Mouse (Mus musculus) lung, postnatal 4 days (tissue): Measurements from ENCODE around the gene Rnf10.

Experiments
- DNase-seq, 2 experiments: peaks; one replicate each; pipeline ENCODE4 v3.0.0; 2021

Rnf10 gene

DNA sequence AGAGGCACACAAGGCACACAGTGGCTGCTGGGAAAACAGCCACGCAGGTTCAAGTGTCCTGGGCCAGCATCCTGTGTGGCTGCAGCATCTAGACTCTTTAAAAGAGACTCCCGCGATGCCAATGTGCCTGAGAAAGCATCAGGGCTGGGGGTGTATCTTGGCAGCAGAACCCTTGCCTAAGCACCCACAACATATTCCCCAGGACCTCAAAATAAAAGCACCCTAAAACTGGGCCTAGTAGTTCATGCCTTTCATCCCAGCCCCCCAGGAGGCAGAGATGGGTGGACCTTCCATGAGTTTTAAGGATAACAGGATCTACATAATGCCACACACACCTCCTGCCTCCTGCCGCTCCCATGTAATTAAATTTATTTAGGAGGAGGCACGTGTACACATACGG, 38.2 kb downstream of the Rnf10 start:
- no peak for DNase-seq

DNA sequence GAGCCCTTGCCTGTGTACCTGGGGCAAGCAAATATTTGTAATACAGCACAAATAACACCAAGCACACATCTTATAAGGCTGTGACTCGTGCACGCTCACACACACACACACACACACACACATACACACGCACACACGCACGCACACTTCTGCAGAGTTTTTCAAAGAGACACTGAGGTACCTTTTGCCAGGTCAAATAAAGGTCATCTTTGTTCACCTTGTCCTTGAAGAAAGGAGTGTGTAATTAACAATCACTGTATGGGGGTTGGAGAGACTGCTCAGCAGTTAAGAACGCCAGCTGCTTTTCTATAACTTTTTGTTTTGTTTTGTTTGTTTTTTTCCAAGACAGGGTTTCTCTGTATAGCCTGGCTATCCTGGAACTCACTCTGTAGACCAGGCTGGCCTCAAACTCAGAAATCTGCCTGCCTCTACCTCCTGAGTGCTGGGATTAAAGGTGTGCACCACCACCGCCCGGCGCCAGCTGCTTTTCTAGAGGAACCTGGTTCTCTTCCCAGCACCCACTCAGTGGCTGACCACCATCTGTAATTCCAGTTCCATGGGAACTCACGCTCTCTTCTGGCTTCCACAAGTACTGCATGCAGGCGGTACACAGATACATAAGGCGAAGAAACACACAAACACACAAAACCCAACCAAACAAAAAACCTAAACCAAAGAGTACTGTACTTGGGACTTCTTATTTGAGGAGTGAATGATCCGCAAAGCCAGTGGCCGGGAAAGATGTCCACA, 39.5 kb downstream of the Rnf10 start:
- no peak for DNase-seq

DNA sequence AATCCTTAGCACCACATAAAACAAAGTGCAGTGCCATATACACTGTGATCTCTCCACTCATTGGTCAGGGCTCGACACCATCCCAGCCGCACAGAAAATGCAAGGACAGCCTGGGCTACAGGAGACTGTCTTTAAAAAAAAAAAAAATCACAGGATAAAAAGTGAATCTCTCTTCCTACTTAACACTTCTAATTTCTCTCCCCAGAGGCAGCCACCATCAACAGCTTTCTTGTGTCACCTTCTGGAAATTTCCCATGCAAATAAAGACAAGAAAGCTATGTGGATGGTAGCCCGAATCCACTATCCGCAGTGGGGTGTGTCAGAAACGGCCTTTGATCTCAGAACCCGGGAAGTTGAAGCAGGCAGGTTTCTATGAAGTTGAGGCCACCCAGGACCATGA, 40.2 kb downstream of the Rnf10 start:
- DNase-seq = no peak

DNA sequence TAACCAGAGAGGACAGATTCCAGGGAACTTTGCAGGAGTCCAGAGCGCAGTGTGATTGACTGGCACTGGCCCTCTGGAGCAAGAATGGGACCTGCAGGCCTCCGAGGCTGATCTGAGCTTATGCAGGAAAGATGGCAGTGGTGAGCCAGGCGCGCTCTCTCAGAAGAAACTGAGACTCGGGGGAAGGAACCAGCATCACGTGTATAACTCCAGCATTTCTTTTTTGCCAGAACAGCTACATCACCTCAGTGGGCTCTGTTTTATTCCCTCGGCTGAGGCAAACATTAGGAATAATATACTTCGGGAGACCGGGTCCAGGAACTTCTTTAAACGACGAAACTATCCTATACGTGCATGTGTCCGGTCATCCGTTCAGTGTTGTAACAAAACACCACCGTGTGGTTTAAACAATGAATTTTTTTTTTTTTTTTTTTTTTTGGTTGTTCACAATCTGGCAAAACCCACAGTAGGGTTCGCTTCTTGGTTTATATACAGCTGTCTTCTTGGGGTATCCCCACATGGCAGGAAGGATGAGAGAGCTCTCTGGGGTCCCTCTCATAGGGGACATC, 41.1 kb downstream of the Rnf10 start:
- DNase-seq = no peak

DNA sequence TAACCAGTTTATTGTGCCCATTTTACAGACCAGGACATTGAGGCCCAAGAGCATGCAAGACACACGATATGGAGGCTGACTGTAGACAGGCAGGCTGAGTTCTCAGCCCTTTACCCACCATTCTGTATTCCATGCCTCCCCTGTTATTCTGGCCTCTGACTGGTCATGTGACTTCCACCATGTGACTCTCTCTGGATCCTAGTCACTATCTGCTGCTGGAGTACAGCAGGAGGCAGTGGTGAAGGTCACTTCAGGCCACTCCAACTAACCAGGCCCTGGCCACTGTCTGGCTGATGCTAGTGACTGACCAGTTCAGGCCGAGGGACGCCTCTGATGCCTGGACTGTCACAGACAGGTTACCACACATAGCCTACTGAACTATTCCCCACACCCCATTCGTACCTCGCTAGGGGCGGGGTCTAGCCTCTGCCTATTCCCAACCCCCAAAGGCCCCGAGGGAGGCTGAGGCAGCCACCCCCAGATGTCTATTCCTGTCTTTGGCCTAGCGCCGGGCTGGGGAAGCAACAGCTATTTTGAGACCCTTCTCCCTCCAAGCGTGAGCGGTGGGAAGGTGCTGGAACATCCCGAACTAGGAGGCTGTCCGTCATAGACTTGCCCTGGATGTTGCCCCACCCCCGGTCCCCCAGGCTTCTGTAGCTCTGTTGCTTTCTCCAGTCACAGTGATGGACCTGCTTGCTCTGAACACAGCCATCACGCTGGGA, 41.7 kb downstream of the Rnf10 start:
- no peak for DNase-seq

DNA sequence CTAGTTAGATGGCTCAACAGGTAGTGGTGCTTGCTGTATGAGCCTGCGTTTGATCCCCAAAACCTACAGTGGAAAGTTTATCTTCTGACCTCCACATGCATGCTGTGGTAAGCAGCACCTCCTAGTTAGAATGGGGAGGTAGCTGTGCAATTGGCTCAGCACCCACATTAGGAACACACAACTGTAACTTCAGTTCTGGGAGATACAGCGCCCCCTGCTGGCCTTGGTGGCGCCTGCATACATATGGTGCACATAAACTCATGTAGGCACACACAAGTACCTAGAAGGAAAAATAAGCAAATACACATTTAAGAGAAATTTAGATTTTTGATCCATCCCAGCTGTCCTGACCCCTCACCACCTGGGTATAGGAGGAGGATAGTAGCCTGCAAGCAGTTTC, 50.2 kb downstream of the Rnf10 start:
- no peak for DNase-seq

DNA sequence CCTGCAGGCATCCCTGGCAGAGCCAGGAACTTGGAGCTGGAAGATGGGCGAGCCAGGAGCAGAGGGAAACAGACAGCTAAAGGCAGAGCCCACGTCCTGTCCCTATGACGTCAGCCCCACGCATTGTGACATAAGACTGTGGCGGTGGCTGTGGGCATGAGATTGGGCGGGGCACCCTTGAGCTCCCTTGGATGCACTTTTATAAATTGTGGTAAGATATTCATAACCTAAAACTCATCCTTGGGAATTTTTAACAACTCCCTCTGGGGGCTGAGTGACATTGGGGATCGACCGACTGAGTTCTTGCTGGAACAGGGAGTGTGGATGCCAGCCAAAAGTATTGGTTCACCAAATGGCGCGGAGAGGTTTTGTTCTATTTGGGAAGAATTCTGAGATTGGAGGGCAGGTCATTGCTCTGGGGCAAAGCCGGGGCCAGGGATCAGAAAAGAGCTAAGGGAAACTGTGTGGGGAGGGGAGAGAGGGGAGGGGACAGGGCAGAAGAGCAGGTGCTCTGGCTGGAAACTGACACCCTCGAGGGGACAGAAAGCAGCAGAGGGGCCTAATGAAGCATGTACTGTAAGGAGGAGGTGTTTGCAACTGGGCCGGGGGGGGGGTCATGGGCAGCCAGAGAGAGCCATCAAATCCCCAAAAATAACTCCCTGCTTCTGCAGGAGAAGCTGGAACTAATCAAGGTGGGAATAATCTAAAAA, 51.6 kb downstream of the Rnf10 start:
- no peak for DNase-seq

DNA sequence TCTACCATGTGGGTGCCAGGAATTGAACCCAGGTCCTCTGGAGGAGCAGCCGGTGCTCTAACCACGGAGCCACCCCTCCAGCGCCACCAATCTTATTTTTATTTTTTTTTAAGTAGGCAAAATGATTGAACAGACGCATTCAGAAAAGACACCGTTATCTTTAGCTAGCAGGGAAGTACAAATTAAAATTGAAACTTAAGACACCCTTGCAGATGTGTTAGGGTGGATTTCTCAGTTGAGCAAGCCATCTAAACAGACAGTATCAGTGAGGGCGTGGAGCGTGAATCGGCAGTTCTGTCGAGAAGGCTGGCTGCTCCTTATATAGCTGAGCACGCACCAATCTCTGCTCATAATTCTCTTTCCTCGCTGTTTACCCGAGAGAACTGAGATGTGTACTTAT, 54.7 kb downstream of the Rnf10 start:
- no peak for DNase-seq

DNA sequence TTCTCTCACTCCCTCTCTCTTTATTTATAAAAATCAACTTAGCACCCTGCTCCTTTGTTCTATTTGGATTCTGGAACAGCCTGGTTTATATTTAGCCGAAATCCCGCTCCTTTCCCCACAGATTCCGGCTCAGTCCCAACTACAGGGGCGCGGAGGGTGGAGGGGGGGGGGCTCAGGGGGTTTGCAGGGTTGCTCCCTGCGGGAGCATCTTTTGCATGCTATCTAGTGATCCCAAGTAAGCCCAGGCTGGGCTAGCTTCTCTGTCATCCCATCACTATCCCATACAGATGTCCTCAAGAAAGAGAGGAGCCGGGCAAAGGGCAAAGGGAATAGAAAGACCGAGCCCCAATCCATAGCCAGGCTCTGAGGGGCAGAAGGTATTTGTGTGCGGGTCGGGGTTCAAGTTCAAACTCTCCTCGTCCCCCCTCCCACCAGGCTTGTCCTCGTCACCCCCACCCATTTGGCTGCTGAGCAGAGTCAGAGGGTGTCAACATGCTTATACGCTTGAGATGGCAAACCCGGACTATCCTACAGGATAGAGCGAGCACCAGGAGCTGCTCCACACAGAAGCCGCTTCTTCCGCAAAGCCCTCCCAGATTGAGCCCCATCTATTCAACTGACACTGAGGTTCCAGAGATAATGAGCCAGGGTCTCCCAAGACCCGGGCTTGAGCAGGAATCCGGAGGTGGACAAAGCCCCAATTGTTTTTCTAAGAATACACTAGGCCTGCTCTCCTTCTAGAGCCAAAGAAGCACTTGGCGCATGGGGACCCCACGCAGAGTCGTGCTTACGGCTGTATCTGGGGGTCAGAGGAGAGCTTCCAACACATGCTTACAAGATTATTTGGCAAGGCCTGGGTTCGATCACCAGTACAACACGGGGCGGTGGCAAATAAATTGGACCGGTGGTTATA, 57.2 kb downstream of the Rnf10 start:
- DNase-seq = no peak

DNA sequence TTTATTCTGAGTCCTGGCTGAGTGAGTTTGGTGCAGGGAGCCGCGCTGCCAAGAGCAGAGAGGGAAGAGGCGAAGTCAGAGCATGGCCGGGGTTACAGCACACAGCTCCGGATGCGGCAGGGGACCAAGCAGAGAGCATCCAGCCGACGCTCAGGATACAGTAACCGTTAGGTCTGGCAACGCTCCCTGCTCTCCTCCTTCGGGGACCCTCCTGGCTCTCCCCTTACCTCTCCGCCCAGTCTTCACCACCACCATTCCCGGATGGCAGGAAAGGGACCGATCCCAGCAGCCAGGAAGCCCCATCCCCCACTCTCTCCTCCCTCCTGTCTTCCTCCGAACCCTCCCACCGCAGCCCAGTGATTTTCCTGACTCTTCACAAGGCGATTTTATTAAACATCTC, 57.8 kb downstream of the Rnf10 start:
- no peak for DNase-seq

DNA sequence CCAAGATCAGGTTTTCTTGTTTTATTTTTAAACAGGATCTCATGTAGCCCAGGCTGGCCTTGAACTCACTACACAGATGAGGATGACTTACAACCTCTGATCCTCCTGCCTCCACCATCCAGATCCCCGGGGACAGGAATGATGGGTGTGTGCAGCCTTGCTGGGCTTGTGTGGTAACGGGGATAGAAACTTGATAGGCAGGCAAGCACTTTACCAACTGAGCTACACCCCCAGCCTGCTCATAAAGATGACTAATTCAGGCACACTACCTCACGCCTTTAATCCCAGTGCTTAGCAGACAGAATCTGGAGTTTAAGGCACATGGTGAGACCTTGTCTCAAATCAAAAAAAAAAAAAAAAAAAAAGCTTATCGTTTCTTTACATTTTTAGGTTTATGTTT, 59.8 kb downstream of the Rnf10 start:
- DNase-seq = no peak

DNA sequence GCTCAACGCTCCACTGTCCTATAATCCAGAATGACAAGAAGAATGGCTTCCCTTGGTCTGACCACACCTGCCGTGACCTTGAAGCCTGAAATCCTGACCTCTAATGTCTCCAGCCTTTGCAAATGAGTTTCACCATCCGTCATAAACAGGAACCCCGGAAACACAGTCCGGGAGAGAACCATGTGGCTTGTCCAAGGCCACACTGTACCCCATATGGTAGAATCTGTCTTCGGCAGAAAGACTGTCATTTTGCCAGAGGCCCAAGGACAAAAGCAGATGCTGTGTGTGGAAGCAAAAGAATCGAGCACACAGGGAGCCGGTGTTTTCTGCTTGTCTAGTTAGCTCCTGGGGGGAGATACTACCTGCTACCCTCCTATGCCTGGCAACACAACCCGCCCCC, 60.2 kb downstream of the Rnf10 start:
- no peak for DNase-seq

DNA sequence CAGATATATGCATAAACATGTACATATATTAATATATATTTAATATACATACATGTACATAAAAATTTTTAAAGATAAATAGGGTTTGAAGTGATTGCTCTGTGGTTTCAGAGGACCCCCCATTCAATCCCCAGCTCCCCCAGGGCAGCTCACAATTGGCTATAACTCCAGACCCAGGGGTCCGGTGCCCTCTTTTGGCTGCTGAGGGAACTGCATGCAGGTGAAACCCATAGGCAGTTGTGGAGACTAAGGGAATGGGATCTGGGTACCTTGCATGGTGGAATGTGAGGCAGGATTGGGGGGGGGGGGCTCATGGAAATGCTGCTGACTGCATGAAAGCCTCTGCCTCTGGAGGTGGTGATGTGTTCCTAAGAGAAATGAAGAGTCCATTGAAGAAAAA, 62.3 kb downstream of the Rnf10 start:
- DNase-seq = peak in 1 of 2 experiments; percentile 35

DNA sequence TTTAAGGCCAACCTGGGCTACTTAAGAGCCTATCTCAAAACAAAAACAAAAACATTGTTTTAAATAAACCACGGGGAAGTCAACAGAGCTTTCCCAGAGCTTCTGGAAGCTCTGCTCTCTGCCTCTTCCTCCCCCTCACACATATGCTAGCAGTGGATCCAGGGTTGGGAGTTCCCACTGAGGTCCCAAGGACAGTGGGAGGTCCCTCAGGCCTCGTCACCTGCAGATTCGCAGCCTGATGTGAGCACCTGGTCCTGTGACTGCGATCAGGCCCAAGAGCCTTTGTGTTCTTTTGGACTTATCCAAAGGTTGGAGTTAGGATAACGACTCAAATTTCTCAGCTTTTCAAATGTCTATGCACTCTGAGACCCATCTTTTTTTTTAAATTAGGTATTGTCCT, 64.1 kb downstream of the Rnf10 start:
- DNase-seq = no peak

DNA sequence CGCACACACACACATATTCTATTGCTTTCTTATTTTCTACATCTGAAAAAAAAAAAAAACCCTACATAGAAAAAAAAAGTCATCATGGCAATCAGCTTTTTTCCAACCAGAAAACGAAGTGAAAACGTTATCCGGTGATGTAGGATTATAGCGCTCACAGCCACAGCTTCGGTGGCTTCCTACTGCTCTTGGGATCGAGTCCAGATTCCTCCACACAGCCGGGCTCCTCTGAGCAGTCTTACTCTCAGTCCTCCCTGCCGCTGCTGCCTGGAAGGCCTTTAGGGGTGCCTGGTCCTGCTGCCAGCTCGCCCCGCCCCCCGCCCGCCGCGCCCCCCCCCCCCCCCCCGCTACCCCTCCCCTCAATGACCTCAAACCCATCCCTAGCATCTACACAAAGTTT, 64.8 kb downstream of the Rnf10 start:
- no peak for DNase-seq

DNA sequence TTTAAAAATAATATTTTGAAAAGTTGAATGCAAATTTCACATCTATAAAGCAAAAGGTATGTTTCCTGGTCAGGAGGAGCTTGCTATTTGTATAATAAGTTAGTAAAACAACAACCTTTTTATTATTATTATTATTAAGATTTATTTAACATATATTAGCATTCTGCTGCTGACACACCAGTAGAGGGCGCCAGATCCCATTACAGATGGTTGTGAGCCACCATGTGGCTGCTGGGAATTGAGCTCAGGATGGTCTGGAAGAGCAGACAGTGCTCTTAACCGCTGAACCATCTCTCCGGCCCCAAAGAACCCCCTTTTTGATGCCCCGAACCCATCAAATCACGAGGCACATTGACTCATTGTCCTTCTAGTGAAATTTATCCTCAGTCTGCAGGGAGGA, 65.5 kb downstream of the Rnf10 start:
- no peak for DNase-seq

DNA sequence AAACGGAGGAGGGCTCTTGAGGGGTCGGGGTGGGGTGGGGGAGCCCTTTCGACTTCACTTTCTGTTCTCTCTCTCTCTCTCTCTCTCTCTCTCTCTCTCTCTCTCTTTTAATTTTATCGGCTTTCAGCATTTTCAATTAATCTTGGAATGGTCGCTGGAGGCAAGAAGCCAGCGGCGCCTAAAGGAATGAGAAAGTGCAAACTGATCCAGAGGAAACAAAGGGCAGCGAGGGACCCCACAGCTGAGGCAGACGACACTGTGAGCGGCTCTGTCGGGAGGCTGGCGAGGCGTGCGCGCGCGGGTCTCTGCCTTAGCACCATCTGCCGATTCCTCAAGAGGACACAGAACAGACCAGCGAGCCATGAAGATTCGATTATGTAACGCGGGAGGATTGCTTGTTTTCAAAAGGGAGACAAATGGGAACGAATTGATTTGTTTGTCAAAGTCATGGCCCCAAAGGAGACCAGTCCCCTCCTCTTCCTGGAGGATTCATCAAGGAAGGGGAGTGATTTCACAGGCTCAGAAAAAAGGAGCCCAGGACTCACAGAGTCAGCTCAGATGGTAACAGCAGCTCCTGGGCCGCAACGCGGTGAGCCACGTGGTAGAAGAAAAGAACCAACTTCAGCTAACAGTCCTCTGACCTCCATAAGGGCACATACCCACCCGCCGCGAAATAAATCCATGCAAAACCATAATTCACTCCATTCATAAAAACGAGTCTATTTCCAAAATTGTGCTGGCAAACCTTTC, 68.0 kb downstream of the Rnf10 start:
- DNase-seq = peak in 1 of 2 experiments; percentile 39

DNA sequence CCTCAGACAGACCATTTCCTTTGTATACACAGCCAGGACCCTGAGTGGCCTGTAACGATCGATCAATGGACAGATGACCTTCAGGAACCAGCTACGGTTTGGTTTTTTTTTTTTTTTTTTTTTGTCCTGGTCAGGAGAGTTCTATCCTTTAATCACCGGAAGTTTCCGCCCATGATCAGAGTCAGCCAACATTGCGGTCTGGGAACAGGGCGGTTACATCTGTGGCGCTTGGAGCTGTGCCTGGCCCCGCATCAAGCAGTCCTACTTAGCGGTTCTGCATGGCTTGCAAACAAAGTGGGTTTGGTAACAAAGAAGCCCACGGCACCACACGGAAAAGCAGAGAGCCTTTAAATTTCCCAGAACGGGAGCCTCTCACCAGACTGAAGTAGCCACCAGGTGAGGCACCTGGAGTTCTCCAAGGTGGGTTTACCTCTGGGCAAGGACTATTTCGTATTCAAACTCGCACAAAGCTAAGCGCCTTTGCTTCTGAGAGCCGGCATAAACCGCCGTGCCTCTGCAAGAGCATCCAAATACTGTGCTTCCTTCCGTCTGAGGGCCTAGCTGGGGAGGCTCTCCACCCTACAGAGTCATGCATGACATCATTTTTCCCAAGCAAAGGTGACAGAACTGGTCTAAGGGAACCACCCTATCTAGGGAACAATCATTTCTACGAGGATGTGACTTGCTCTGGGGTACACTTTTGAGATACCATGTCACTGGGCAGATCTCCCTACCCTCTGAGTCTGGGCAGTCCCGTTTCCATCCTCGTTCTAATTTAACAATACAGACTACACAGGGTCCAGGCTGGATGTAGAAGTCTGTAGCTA, 68.8 kb downstream of the Rnf10 start:
- peak in 1 of 2 experiments; percentile 62 for DNase-seq

DNA sequence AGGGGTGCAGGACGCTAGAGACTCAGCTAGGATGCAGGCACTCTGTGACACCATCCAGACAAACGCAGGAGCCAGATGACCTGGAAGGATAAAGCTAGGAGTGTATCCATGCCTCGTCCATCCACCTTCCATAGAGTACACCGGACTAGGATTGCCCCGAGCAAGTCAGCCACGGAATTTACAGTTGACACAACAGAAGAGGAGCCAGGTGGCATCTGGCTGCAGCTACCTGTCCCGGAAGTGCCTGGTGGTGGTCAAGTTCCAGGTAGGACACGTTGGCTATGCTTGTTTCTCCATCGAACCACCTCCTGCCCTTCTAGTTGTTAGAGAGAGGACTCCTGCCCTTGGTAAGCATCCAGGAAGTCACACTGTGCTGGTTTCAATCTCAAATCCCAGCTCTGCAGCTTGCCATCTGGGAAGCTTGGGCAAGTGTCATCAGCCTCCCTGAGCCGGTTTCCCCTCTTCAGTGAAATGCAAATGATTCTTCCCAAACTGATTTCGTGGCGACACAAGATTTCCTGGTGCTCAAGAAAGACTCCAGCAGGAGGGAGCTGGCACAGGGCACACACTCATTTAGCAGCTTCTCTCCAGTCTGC, 78.0 kb downstream of the Rnf10 start:
- no peak for DNase-seq
